Mouse (Mus musculus) neutrophil, adult 5-6 weeks (primary cell): ENCODE measurements around the gene Igf1r. TPM values are rescaled to one million over a fixed set of nuclear protein-coding genes. Genes with fewer than 3 reads are reported as not detected.
A peak's percentile ranks its signal among the peaks of the same experiment; 100 is the strongest.
"Not testable (repeated sequence)": the region's sequence is repeated elsewhere in the genome, so short reads cannot be mapped to it uniquely, and the experiment has no call there.

ENCODE experiments used
- ATAC-seq: fragments of 151-379, 151-347 bp; 2 replicates; pipeline ENCODE4 v1.8.0; 2017; ENCODE audit warnings: mild to moderate bottlenecking, moderate TSS enrichment; ENCODE audit not compliant: insufficient number of reproducible peaks, poor library complexity, low FRiP score, severe bottlenecking; ENCODE audit errors: extremely low read depth
- total RNA-seq: library from RNA; stranded (forward); fragments of 200-1000 nt; gene quantifications from 2 replicates; pipeline ENCODE4 v1.2.3, GENCODE M21; 2017

Igf1r gene
- total RNA-seq, 1 experiment from 2014 or later = 86.8 TPM

GRCm38 (mm10) chr7:68271816-68272215 is 319.2 kb downstream of the Igf1r start:
- ATAC-seq = no peak

- ATAC-seq = no peak
Observed at GRCm38 (mm10) chr7:68272607-68273006, 320.0 kb downstream of the Igf1r start.

- ATAC-seq = no peak
Observed at GRCm38 (mm10) chr7:68273515-68273914, 320.9 kb downstream of the Igf1r start, which contains the start of gene Fam169b. Gene Fam169b, plus strand, starts transcription at chr7:68273839.

GRCm38 (mm10) chr7:68274218-68274617 is 321.6 kb downstream of the Igf1r start:
- ATAC-seq = no peak

DNA sequence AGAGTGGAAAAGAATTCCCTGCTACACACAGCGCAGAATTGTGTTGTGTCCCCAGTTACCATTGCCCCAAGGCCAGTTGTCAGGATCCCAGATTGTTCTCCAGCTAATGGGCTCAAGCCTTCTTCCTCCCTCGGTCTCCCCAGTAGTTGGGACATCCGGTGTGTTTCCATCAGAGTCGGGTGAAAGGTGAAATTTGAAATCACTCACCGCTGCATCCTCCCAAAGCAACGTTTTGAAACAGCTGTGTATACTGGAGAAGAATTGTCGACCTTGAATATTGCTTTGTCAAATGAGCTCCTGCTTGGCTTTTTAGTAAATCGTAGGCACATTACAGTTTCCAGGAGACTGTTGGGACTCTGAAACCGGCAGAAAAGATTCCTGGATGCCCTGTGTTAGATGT is 322.3 kb downstream of the Igf1r start:
- ATAC-seq = no peak

GRCm38 (mm10) chr7:68275445-68275837 is 322.8 kb downstream of the Igf1r start:
- not testable (repeated sequence) for ATAC-seq

DNA sequence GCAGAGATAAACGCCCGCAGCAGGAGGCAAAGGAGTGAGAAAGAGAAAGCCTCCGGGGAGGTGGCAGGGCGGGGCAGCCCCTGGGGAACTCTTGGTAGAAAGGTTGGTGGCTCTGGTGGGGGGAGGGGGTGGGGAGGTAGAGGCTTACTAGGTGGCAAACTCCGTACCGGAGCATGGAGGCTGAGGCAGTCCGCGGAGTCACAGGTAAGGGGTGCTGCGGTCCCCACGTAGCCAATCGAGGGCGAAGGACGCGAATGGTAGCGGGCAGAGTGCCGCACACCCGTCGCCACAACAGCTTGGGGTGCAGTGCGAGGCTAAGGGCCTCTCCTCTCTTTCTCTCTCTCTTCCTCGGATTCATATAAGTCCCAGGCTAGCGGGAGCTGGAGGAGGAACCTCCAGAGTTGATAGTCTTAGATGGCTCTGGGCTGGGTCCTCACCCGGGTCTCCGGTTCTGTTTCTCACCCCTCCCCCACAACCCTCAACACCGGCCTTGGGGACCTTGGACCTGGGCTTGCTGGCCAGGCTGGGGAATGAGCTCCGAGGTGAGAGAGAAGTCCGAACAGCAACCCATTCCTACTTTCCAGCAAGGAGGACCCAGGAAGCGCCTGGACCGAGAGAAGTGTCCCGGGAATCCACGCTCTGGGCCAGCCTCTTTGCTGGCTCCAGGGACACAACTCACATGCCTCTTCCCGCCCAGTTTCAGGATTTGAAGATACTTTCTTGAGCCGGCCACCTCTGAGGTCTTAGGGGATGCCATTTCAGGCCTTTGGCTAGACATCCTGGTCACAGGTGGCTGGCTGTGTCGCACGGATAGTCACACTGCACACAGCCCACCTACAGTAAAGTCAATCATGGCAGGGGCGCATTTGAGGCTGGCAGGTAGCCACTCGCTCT is 323.5 kb downstream of the Igf1r start:
- peak; percentile 77 for ATAC-seq

DNA sequence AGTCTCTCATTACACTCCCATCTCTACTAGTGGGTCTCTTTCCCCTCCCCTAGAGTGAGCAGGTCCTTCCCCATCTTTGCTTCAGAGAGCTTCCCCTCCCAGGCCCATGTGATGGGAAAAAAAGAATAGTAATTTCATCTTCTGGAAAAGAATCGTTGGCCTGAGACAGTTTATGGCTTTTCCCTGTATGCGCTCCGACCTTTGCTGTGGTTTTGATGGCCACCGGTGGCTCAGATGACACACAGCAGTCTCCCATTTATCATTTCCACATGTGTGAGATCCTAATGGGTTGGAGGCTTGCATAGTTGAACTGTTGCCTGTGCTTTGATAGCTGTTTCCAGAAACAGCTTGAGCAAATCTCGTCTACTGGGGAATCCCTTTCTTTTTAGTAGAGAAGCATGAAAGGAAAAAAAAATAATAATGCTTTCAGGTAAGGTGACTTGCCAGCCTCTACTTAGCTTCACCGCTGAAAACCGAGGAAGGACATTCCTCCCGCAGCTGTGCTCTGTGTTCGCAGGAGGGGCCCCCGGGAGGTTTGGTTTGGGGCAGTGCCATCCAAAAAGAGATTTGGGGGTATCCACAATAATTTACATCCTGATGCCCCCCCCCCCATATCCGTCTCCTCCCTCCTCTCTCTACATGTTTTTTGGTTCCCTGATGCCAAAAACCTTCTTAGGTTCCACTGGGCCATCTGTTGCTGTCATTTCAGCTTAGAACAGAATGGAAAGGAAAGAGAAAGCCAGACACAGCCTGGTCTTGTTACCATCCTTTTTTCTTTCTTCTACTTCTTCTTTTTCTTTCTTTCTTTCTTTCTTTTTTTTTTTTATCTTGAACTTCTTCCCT is 324.6 kb downstream of the Igf1r start:
- no peak for ATAC-seq

DNA sequence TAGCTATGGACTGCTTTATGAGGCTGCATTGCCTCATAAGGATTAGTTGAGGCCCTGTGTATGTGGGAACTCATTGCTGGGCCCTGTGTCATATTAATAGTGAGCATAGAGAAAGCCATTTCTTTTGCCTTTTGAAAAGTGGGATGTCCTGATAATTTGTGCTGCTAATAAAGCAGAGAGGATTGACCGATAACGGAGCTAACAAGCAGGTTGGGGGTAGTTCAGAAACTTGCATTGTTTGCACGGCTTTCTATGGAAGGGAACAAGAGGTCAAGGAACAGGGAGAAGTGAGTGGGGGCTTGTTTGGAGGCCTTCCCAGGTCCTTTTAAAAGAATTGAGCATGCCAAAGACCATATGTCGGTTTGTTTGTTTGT is 325.3 kb downstream of the Igf1r start:
- no peak for ATAC-seq

GRCm38 (mm10) chr7:68278385-68278784 is 325.8 kb downstream of the Igf1r start:
- ATAC-seq = no peak

DNA sequence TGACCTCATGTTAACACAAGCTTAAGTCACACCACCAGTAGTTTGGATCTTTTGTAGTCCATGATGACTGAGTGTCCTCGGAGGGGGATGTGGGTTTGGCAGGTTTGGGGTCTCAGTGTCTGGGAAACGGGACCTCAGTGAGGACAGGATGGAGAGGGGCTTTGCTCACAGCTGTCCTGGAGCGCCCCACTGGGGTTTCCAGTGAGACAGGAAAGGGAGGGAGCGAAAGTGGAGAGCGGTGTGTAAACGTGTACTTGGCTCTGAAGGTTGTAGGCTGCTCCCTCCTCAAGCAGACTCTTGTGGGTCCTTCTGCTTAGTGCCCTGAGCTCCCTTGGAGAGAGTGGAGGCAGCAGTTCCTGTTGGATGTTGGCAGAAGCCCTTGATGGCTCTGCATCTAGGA is 326.3 kb downstream of the Igf1r start:
- no peak for ATAC-seq

GRCm38 (mm10) chr7:68279481-68279880 is 326.9 kb downstream of the Igf1r start:
- ATAC-seq = no peak

- no peak for ATAC-seq
Observed at GRCm38 (mm10) chr7:68280352-68280869, 327.8 kb downstream of the Igf1r start.

- no peak for ATAC-seq
Observed at GRCm38 (mm10) chr7:68281341-68281740, 328.7 kb downstream of the Igf1r start.

DNA sequence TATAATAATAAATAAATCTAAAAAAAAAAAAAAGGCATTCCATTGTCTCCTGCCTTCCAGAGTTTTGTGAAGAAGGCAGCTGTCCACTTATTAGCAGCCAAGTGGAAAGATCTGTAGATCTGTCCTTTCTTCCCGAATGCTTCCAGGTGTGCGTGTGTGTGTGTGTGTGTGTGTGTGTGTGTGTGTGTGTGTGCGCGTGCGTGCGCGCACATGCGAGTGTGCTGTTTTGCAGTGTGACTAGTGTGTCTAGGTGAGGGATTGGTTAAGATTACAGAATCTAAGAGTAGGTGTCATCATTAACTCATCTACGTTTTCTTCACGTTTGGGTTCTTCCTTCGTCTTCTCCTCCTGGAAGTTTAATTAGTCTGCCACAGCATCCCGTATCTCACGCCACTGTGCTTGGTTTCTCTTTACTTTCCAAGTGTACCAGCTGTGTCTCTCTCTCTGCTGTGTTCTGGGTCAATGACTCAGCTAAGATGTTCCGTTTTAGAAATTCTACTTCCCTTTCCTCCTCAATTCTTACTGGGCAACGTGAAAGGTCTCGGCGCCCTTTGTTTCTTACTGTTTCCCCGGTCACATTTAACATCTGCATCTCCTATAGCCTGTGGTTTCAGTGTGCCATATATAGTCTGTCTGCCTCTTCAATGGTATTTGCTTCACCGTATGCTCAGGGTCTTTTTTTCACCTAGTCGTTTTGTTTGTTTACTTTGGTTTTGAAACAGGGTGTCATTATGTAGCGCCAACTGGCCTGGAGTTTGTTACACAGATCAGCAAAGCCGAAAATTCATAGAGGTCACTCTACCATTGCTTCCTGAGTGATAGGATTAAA is 329.9 kb downstream of the Igf1r start:
- ATAC-seq = peak; percentile 73

DNA sequence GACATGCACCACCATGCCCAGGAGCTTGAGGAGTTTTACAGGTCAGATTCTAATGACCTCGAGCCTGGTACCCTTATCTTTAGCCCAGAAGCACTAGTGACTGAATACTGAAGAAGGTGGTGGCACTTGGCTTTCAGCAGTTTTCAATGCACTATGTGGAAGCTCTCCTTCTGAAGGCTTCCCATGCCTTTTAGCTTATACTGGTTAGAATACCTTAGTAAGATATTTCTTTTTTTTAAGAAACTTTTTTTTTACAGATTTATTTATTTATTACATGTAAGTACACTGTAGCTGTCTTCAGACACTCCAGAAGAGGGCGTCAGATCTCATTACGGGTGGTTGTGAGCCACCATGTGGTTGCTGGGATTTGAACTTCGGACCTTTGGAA is 330.5 kb downstream of the Igf1r start:
- not testable (repeated sequence) for ATAC-seq
